Mouse (Mus musculus): ENCODE measurements at regions not wholly inside any gene's neighbourhood (a gene's known extent, or its start where the extent isn't known, plus 50 kb on each side); places are given as distances from the start of the nearest gene placed in this dataset.
A peak's percentile ranks its signal among the peaks of the same experiment; 100 is the strongest.

- H3K27me3 ChIP-seq: no peaks in the 10 kb centered on the region; the same call in 1 of the 2 replicates
- no peak for ATAC-seq (ENCODE audit: low FRiP score, low read depth)
- H3K27ac ChIP-seq (replicated peaks): no peak overlapping the region
- H3K4me1 ChIP-seq: peaks cover 39% of the 10 kb centered on the region
- WGBS: 19% methylated on average over 3 of the region's 3 CpGs
- H3K4me3 ChIP-seq: no peak overlapping the region
- no peaks in the 10 kb centered on the region for H3K9me3 ChIP-seq
- H3K36me3 ChIP-seq: no peaks in the 10 kb centered on the region
- H3K4me2 ChIP-seq (replicated peaks): no peak overlapping the region
- H3K9ac ChIP-seq (replicated peaks): no peak overlapping the region
Measured at GRCm38 (mm10) chr4:31877389-31877788, 86.5 kb upstream of the Map3k7 start.

GRCm38 (mm10) chr4:31878493-31879191 lies 85.3 kb upstream of the Map3k7 start:
- 0 out of 2 replicates have a peak, but pooled peaks have one; percentile 47 for ATAC-seq (ENCODE audit: low FRiP score, low read depth)
- H3K9ac ChIP-seq (replicated peaks): no peak overlapping the region
- H3K27ac ChIP-seq (replicated peaks): no peak overlapping the region
- peaks cover 30% of the 10 kb centered on the region for H3K4me1 ChIP-seq
- no peaks in the 10 kb centered on the region; the same call in 1 of the 2 replicates for H3K27me3 ChIP-seq
- H3K36me3 ChIP-seq: no peaks in the 10 kb centered on the region
- H3K4me3 ChIP-seq: no peak overlapping the region
- H3K4me2 ChIP-seq (replicated peaks): no peak overlapping the region
- WGBS: 49% methylated on average over 10 of the region's 10 CpGs
- H3K9me3 ChIP-seq: no peaks in the 10 kb centered on the region

DNA sequence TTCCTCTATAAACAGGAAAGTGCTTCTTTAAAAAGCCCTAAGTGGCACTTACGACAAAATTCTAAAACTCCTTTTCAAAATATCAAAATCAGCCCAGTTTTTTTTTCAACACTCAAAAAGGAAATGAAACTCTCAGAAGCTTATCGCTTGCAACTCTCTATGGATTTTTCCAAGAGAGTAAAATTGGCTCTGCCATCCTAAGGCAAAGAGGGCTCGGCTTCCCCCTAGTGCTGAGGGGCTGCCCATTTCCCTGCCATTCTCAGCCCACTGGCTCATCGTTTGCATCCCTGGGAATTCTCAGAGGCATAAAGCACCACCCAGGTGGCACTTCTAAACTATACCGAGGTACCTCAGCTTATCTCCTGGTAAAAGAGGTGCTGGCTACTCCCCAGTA lies 84.7 kb upstream of the Map3k7 start:
- Histone ChIP-seq H3K4me3 (no peak overlapping the region), H3K27ac (replicated peaks) (no peak overlapping the region), H3K36me3 (no peaks in the 10 kb centered on the region), H3K4me1 (peaks cover 29% of the 10 kb centered on the region), H3K27me3 (no peaks in the 10 kb centered on the region; the same call in 1 of the 2 replicates), H3K4me2 (replicated peaks) (no peak overlapping the region), H3K9me3 (no peaks in the 10 kb centered on the region), H3K9ac (replicated peaks) (no peak overlapping the region)
- ATAC-seq (ENCODE audit: low FRiP score, low read depth): no peak
- 62% methylated on average over 5 of the region's 5 CpGs for WGBS

DNA sequence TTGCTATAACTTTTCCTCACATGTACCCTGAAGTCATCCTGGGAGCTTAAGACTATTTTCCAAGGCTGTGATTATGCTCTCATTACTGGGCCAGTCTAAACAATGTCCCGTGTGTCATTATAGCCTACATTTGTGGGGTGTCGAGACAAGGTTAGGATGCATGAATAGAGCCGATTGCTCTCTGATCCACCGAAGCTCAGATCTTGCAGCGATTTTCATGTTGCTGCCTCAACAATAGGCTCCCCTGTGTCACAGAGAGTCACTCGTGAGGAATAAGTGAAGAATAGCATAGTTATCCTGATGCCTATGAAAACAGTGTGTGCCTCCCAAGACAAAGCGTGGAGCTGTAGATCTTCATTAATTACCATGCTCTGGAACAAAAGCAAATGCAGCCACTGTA lies 83.7 kb upstream of the Map3k7 start:
- 0 out of 2 replicates have a peak overlapping the region, but pooled peaks have one; percentile 25 for H3K27ac ChIP-seq (replicated peaks)
- WGBS: 46% methylated on average over 7 of the region's 7 CpGs
- no peaks in the 10 kb centered on the region for H3K9me3 ChIP-seq
- peak; percentile 65; the same call in 1 of the 2 replicates for ATAC-seq (ENCODE audit: low FRiP score, low read depth)
- no peaks in the 10 kb centered on the region for H3K36me3 ChIP-seq
- H3K9ac ChIP-seq (replicated peaks): no peak overlapping the region
- no peak overlapping the region for H3K4me3 ChIP-seq
- no peak overlapping the region for H3K4me2 ChIP-seq (replicated peaks)
- peaks cover 29% of the 10 kb centered on the region for H3K4me1 ChIP-seq
- no peaks in the 10 kb centered on the region; the same call in 1 of the 2 replicates for H3K27me3 ChIP-seq

- no peaks in the 10 kb centered on the region for H3K27me3 ChIP-seq
- H3K4me2 ChIP-seq (replicated peaks): no peak overlapping the region
- ATAC-seq (ENCODE audit: low FRiP score, low read depth): no peak
- H3K4me3 ChIP-seq: no peak overlapping the region
- H3K36me3 ChIP-seq: no peaks in the 10 kb centered on the region
- no peak overlapping the region for H3K27ac ChIP-seq (replicated peaks)
- 62% methylated on average over 3 of the region's 3 CpGs for WGBS
- no peaks in the 10 kb centered on the region for H3K9me3 ChIP-seq
- no peak overlapping the region for H3K9ac ChIP-seq (replicated peaks)
- no peaks in the 10 kb centered on the region for H3K4me1 ChIP-seq
Measured at GRCm38 (mm10) chr4:31889673-31890072, 74.2 kb upstream of the Map3k7 start.

- no peaks in the 10 kb centered on the region for H3K9me3 ChIP-seq
- no peak for ATAC-seq (ENCODE audit: low FRiP score, low read depth)
- H3K27me3 ChIP-seq: no peaks in the 10 kb centered on the region
- no peak overlapping the region for H3K27ac ChIP-seq (replicated peaks)
- H3K4me3 ChIP-seq: no peak overlapping the region
- no peaks in the 10 kb centered on the region for H3K4me1 ChIP-seq
- H3K9ac ChIP-seq (replicated peaks): no peak overlapping the region
- no peaks in the 10 kb centered on the region for H3K36me3 ChIP-seq
- 83% methylated on average over 8 of the region's 8 CpGs for WGBS
- no peak overlapping the region for H3K4me2 ChIP-seq (replicated peaks)
Measured at GRCm38 (mm10) chr4:31909086-31909673, 54.7 kb upstream of the Map3k7 start.
